Mouse (Mus musculus) retina, embryonic 14.5 days (tissue): ENCODE data around the gene Dlgap1.

ENCODE experiments used
- DNase-seq: peaks from one replicate; pipeline ENCODE4 v3.0.0-alpha.2; 2015; ENCODE audit warnings: low spot score

Dlgap1 gene

GRCm38 (mm10) chr17:69969021-69969815 lies at the start of gene Dlgap1:
Dlgap1 (plus strand) TSS chr17:69969073.
- peak; percentile 84 for DNase-seq

- no peak for DNase-seq
Measured at GRCm38 (mm10) chr17:69954936-69955335, 13.9 kb upstream of the Dlgap1 start.

- peak; percentile 62 for DNase-seq
Measured at GRCm38 (mm10) chr17:69969816-69970750, 1.2 kb downstream of the Dlgap1 start.

GRCm38 (mm10) chr17:69973081-69973480 lies 4.2 kb downstream of the Dlgap1 start:
- no peak for DNase-seq

GRCm38 (mm10) chr17:69973991-69974390 lies 5.1 kb downstream of the Dlgap1 start:
- no peak for DNase-seq

- no peak for DNase-seq
Measured at GRCm38 (mm10) chr17:69982236-69982923, 13.5 kb downstream of the Dlgap1 start.

GRCm38 (mm10) chr17:69996406-69996805 lies 27.5 kb downstream of the Dlgap1 start:
- DNase-seq, result no peak

- DNase-seq, result no peak
Measured at GRCm38 (mm10) chr17:70002026-70002425, 33.2 kb downstream of the Dlgap1 start.

- DNase-seq, result no peak
Measured at GRCm38 (mm10) chr17:70004628-70005027, 35.8 kb downstream of the Dlgap1 start.

GRCm38 (mm10) chr17:70007607-70008006 lies 38.7 kb downstream of the Dlgap1 start:
- DNase-seq, result no peak

- DNase-seq, result no peak
Measured at GRCm38 (mm10) chr17:70016511-70016910, 47.6 kb downstream of the Dlgap1 start.

- DNase-seq, result no peak
Measured at GRCm38 (mm10) chr17:70020376-70020775, 51.5 kb downstream of the Dlgap1 start.

GRCm38 (mm10) chr17:70022618-70023017 lies 53.7 kb downstream of the Dlgap1 start:
- no peak for DNase-seq

GRCm38 (mm10) chr17:70034862-70035261 lies 66.0 kb downstream of the Dlgap1 start:
- DNase-seq, result no peak

GRCm38 (mm10) chr17:70040751-70041430 lies 72.0 kb downstream of the Dlgap1 start:
- no peak for DNase-seq

- no peak for DNase-seq
Measured at GRCm38 (mm10) chr17:70068281-70068680, 99.4 kb downstream of the Dlgap1 start.

- DNase-seq, result peak; percentile 80
Measured at GRCm38 (mm10) chr17:70072066-70072465, 103.2 kb downstream of the Dlgap1 start.

GRCm38 (mm10) chr17:70088220-70088619 lies 119.3 kb downstream of the Dlgap1 start:
- DNase-seq, result no peak

- DNase-seq, result no peak
Measured at GRCm38 (mm10) chr17:70090737-70091136, 121.9 kb downstream of the Dlgap1 start.

- DNase-seq, result no peak
Measured at GRCm38 (mm10) chr17:70129151-70129550, 160.3 kb downstream of the Dlgap1 start.

- no peak for DNase-seq
Measured at GRCm38 (mm10) chr17:70169831-70170230, 201.0 kb downstream of the Dlgap1 start.
